Mouse (Mus musculus) mouse embryonic stem cell (cell line): ENCODE data around the gene Ptbp2.

ENCODE experiments used
- in situ Hi-C, 2 experiments: fragments of 300-500 bp; cut with MboI; formaldehyde crosslinking; loops; 1 replicate in 1 of 2; 3 replicates in 1 of 2; pipeline ENCODE4 v1.14.3; 2019 to 2020; ENCODE audit warnings: low sequenced_read_pairs in 2 of 2, low pct_unique_long_range_greater_than_20kb in 1 of 2, mixed read lengths in 1 of 2; ENCODE audit not compliant: unreplicated experiment in 1 of 2

Ptbp2 gene

GRCm38 (mm10) chr3:119784366-119784765, at the start of gene Ptbp2:
Gene Ptbp2 (minus strand): TSS chr3:119784466.
- in situ Hi-C loops = no loop called here

GRCm38 (mm10) chr3:119814678-119815077, 30.4 kb upstream of the Ptbp2 start:
- in situ Hi-C loops = no loop called here

- in situ Hi-C loops = no loop called here
Observed at GRCm38 (mm10) chr3:119806123-119806522, 21.9 kb upstream of the Ptbp2 start.

- in situ Hi-C loops = no loop called here
Observed at GRCm38 (mm10) chr3:119794677-119795365, 10.6 kb upstream of the Ptbp2 start.

GRCm38 (mm10) chr3:119782946-119783701, 1.1 kb downstream of the Ptbp2 start:
- in situ Hi-C loops = no loop called here

GRCm38 (mm10) chr3:119782022-119782945, 2.0 kb downstream of the Ptbp2 start:
- in situ Hi-C loops = no loop called here

- in situ Hi-C loops = no loop called here
Observed at GRCm38 (mm10) chr3:119780876-119781275, 3.4 kb downstream of the Ptbp2 start.

- in situ Hi-C loops = no loop called here
Observed at GRCm38 (mm10) chr3:119779261-119779660, 5.0 kb downstream of the Ptbp2 start.

GRCm38 (mm10) chr3:119778431-119778830, 5.8 kb downstream of the Ptbp2 start:
- in situ Hi-C loops = no loop called here

GRCm38 (mm10) chr3:119776129-119776528, 8.1 kb downstream of the Ptbp2 start:
- in situ Hi-C loops = no loop called here

GRCm38 (mm10) chr3:119772789-119773188, 11.5 kb downstream of the Ptbp2 start:
- in situ Hi-C loops = no loop called here

GRCm38 (mm10) chr3:119763772-119764171, 20.5 kb downstream of the Ptbp2 start:
- in situ Hi-C loops = no loop called here

- in situ Hi-C loops = no loop called here
Observed at GRCm38 (mm10) chr3:119761732-119762131, 22.5 kb downstream of the Ptbp2 start.

GRCm38 (mm10) chr3:119753791-119754190, 30.5 kb downstream of the Ptbp2 start:
- in situ Hi-C loops = no loop called here

GRCm38 (mm10) chr3:119749551-119750249, 34.6 kb downstream of the Ptbp2 start:
- in situ Hi-C loops = no loop called here

- in situ Hi-C loops = no loop called here
Observed at GRCm38 (mm10) chr3:119749140-119749539, 35.1 kb downstream of the Ptbp2 start.

GRCm38 (mm10) chr3:119746656-119747055, 37.6 kb downstream of the Ptbp2 start:
- in situ Hi-C loops = no loop called here

GRCm38 (mm10) chr3:119745801-119746200, 38.5 kb downstream of the Ptbp2 start:
- in situ Hi-C loops = no loop called here
